Mouse (Mus musculus) stomach, postnatal 0 days (tissue): ENCODE measurements around the gene Phldb2. TPM values are rescaled to one million over a fixed set of nuclear protein-coding genes. Genes with fewer than 3 reads are reported as not detected.

Experiments
- ATAC-seq: fragments of 200-750 bp; cut with Nextera tagmentation; 2 replicates; pipeline ENCODE4 v1.8.0; 2017; ENCODE audit not compliant: low FRiP score, low TSS enrichment
- DNase-seq: peaks from one replicate; pipeline ENCODE4 v3.0.0-alpha.2; 2016; ENCODE audit warnings: low spot score
- H3K27ac ChIP-seq: fragments of 300-500 bp; sonication (generic); replicated peaks from 2 replicates; pipeline ENCODE4 v1.5.1; 2014; ENCODE audit warnings: mild to moderate bottlenecking, control low read depth
- H3K27me3 ChIP-seq: fragments of 300-500 bp; sonication (generic); 2 replicates; pipeline ENCODE4 v1.6.1; 2014; ENCODE audit warnings: low read length; ENCODE audit not compliant: control insufficient read depth, insufficient read depth
- H3K36me3 ChIP-seq: fragments of 300-500 bp; sonication (generic); 2 replicates; pipeline ENCODE4 v1.6.1; 2014; ENCODE audit warnings: low read length, mixed read lengths; ENCODE audit not compliant: control insufficient read depth, insufficient read depth
- H3K4me1 ChIP-seq: fragments of 300-500 bp; sonication (generic); replicated peaks from 2 replicates; pipeline ENCODE4 v1.6.1; 2014; ENCODE audit warnings: antibody characterized with exemption; ENCODE audit not compliant: control insufficient read depth, insufficient read depth
- H3K4me2 ChIP-seq: fragments of 300-500 bp; sonication (generic); replicated peaks from 2 replicates; pipeline ENCODE4 v1.6.1; 2014; ENCODE audit warnings: low read depth, mild to moderate bottlenecking, control low read depth, moderate library complexity
- H3K4me3 ChIP-seq: fragments of 300-500 bp; sonication (generic); 2 replicates; pipeline ENCODE4 v1.5.1; 2014; ENCODE audit warnings: low read depth, low read length, control low read depth
- H3K9ac ChIP-seq: fragments of 300-500 bp; sonication (generic); 2 replicates; pipeline ENCODE4 v1.6.1; 2014; ENCODE audit warnings: mild to moderate bottlenecking, low read length, control low read depth, mixed read lengths
- H3K9me3 ChIP-seq: fragments of 300-500 bp; sonication (generic); 2 replicates; pipeline ENCODE4 v1.6.1; 2016; ENCODE audit warnings: low read length; ENCODE audit not compliant: control insufficient read depth
- CTCF ChIP-seq: IDR thresholded peaks from 2 replicates; pipeline ENCODE4 v1.5.1; 2016; ENCODE audit warnings: antibody characterized with exemption, low read depth, mild to moderate bottlenecking, moderate library complexity
- EP300 ChIP-seq: optimal IDR thresholded peaks from 2 replicates; pipeline ENCODE3; 2016; ENCODE audit warnings: antibody characterized with exemption
- WGBS: fragments of 180-500 bp; shearing (Covaris S2); extraction: QIAGEN DNeasy Blood & Tissue Kit; methylation state at CpG from one replicate; pipeline ENCODE4 v1.1.7; 2014; 5-methylcytosine and 5-hydroxymethylcytosine counted together
- polyA plus RNA-seq: library from polyadenylated mRNA; unstranded; fragments of >200 nt; fragmentation: Nextera tagmentation; extraction: Ambion mirVana; gene quantifications from 2 replicates; pipeline ENCODE4 v1.2.1, GENCODE M21; 2015

Phldb2 gene
- polyA plus RNA-seq, 1 experiment from 2014 or later, result 13.2 TPM

- Histone ChIP-seq H3K9me3 (no peaks in the 10 kb centered on the region), H3K36me3 (peaks cover 3% of the 10 kb centered on the region; the same call in 1 of the 2 replicates), H3K4me1 (no peaks in the 10 kb centered on the region), H3K4me2 (no peak overlapping the region), H3K27me3 (no peaks in the 10 kb centered on the region), H3K9ac (no peak overlapping the region), H3K4me3 (no peak overlapping the region), H3K27ac (no peak overlapping the region)
- no peak for TF ChIP-seq EP300
- DNase-seq (no peak), ATAC-seq (no peak)
- 82% methylated on average over 2 of the region's 2 CpGs for WGBS
These were observed 164.1 kb downstream of the Phldb2 start for GRCm38 (mm10) chr16:45789311-45789710.

- H3K4me2 ChIP-seq, result no peak overlapping the region
- WGBS, result 79% methylated on average over 6 of the region's 6 CpGs
- H3K9ac ChIP-seq, result no peak overlapping the region
- no peaks in the 10 kb centered on the region for H3K36me3 ChIP-seq
- H3K4me3 ChIP-seq, result no peak overlapping the region
- ATAC-seq (no peak), DNase-seq (no peak)
- TF ChIP-seq CTCF (no peak), EP300 (no peak)
- no peaks in the 10 kb centered on the region for H3K27me3 ChIP-seq
- H3K4me1 ChIP-seq, result no peaks in the 10 kb centered on the region
- no peaks in the 10 kb centered on the region for H3K9me3 ChIP-seq
- H3K27ac ChIP-seq, result no peak overlapping the region
These were observed 165.7 kb downstream of the Phldb2 start for GRCm38 (mm10) chr16:45787650-45788049.

- WGBS, result 37% methylated on average over 8 of the region's 8 CpGs
- ATAC-seq (no peak), DNase-seq (no peak)
These were observed 166.8 kb downstream of the Phldb2 start for GRCm38 (mm10) chr16:45786639-45787038.

GRCm38 (mm10) chr16:45780001-45780400, 173.4 kb downstream of the Phldb2 start:
- DNase-seq (no peak), ATAC-seq (no peak)
- TF ChIP-seq CTCF (no peak), EP300 (no peak)
- no peak overlapping the region for H3K9ac ChIP-seq
- H3K9me3 ChIP-seq, result no peaks in the 10 kb centered on the region
- no peaks in the 10 kb centered on the region for H3K4me1 ChIP-seq
- no peak overlapping the region for H3K27ac ChIP-seq
- H3K4me3 ChIP-seq, result no peak overlapping the region
- 75% methylated on average over 6 of the region's 6 CpGs for WGBS
- no peak overlapping the region for H3K4me2 ChIP-seq
- peaks cover 7% of the 10 kb centered on the region; the same call in 1 of the 2 replicates for H3K36me3 ChIP-seq
- H3K27me3 ChIP-seq, result no peaks in the 10 kb centered on the region

More at GRCm38 (mm10) chr16:45786639-45787038, 166.8 kb downstream of the Phldb2 start:
- H3K4me3 ChIP-seq, result no peak overlapping the region
- no peaks in the 10 kb centered on the region for H3K9me3 ChIP-seq
- H3K36me3 ChIP-seq, result no peaks in the 10 kb centered on the region
- no peaks in the 10 kb centered on the region for H3K4me1 ChIP-seq
- no peaks in the 10 kb centered on the region for H3K27me3 ChIP-seq
- TF ChIP-seq CTCF (peak; percentile 65), EP300 (no peak)
- no peak overlapping the region for H3K4me2 ChIP-seq
- H3K27ac ChIP-seq, result no peak overlapping the region
- H3K9ac ChIP-seq, result no peak overlapping the region

GRCm38 (mm10) chr16:45774813-45775212, 178.6 kb downstream of the Phldb2 start:
- TF ChIP-seq CTCF (no peak), EP300 (no peak)
- Histone ChIP-seq H3K27ac (no peak overlapping the region), H3K4me2 (no peak overlapping the region), H3K4me1 (no peaks in the 10 kb centered on the region), H3K9ac (no peak overlapping the region), H3K36me3 (peaks cover 12% of the 10 kb centered on the region; the same call in 1 of the 2 replicates), H3K27me3 (no peaks in the 10 kb centered on the region), H3K9me3 (no peaks in the 10 kb centered on the region), H3K4me3 (no peak overlapping the region)
- ATAC-seq, result no peak
- no peak for DNase-seq
- 73% methylated on average over 5 of the region's 5 CpGs for WGBS

GRCm38 (mm10) chr16:45770914-45771313, 182.5 kb downstream of the Phldb2 start:
- 95% methylated on average over 6 of the region's 6 CpGs for WGBS
- Histone ChIP-seq H3K4me3 (no peak overlapping the region), H3K36me3 (peaks cover 11% of the 10 kb centered on the region; the same call in 1 of the 2 replicates), H3K9me3 (no peaks in the 10 kb centered on the region), H3K27ac (no peak overlapping the region), H3K9ac (no peak overlapping the region), H3K27me3 (no peaks in the 10 kb centered on the region), H3K4me1 (no peaks in the 10 kb centered on the region), H3K4me2 (no peak overlapping the region)
- DNase-seq (no peak), ATAC-seq (no peak)
- TF ChIP-seq EP300, result no peak
